Mouse (Mus musculus): ENCODE measurements around the gene Cck.
A peak's percentile ranks its signal among the peaks of the same experiment; 100 is the strongest.

The Cck gene

GRCm38 (mm10) chr9:121495529-121495928 lies at the start of gene Cck:
Cck (minus strand) TSS chr9:121495694.
- DNase-seq (ENCODE audit: low spot score) = no peak

- no peak for DNase-seq (ENCODE audit: low spot score)
Observed at GRCm38 (mm10) chr9:121541530-121541929, 46.0 kb upstream of the Cck start.

- no peak for DNase-seq (ENCODE audit: low spot score)
Observed at GRCm38 (mm10) chr9:121532626-121533025, 37.1 kb upstream of the Cck start.

- DNase-seq (ENCODE audit: low spot score) = no peak
Observed at GRCm38 (mm10) chr9:121528605-121529357, 33.3 kb upstream of the Cck start.

- DNase-seq (ENCODE audit: low spot score) = no peak
Observed at GRCm38 (mm10) chr9:121526171-121526570, 30.7 kb upstream of the Cck start.

GRCm38 (mm10) chr9:121520047-121520446 lies 24.6 kb upstream of the Cck start:
- DNase-seq (ENCODE audit: low spot score) = no peak

GRCm38 (mm10) chr9:121514462-121514861 lies 19.0 kb upstream of the Cck start:
- DNase-seq (ENCODE audit: low spot score) = no peak

- no peak for DNase-seq (ENCODE audit: low spot score)
Observed at GRCm38 (mm10) chr9:121511911-121512310, 16.4 kb upstream of the Cck start.

- DNase-seq (ENCODE audit: low spot score) = no peak
Observed at GRCm38 (mm10) chr9:121506478-121507180, 11.1 kb upstream of the Cck start.

GRCm38 (mm10) chr9:121505346-121505745 lies 9.9 kb upstream of the Cck start:
- DNase-seq (ENCODE audit: low spot score) = no peak

- no peak for DNase-seq (ENCODE audit: low spot score)
Observed at GRCm38 (mm10) chr9:121496102-121496501, 608 bp upstream of the Cck start.

GRCm38 (mm10) chr9:121494006-121494767 lies 1.3 kb downstream of the Cck start:
- no peak for DNase-seq (ENCODE audit: low spot score)

GRCm38 (mm10) chr9:121491592-121492240 lies 3.8 kb downstream of the Cck start:
- peak; percentile 83 for DNase-seq (ENCODE audit: low spot score)

- no peak for DNase-seq (ENCODE audit: low spot score)
Observed at GRCm38 (mm10) chr9:121487216-121487615, 8.3 kb downstream of the Cck start.

- peak; percentile 35 for DNase-seq (ENCODE audit: low spot score)
Observed at GRCm38 (mm10) chr9:121479453-121479852, 16.0 kb downstream of the Cck start.

GRCm38 (mm10) chr9:121477305-121477911 lies 18.1 kb downstream of the Cck start:
- DNase-seq (ENCODE audit: low spot score) = peak; percentile 44

GRCm38 (mm10) chr9:121475488-121476452 lies 19.7 kb downstream of the Cck start:
- no peak for DNase-seq (ENCODE audit: low spot score)

GRCm38 (mm10) chr9:121474771-121475170 lies 20.7 kb downstream of the Cck start:
- no peak for DNase-seq (ENCODE audit: low spot score)

GRCm38 (mm10) chr9:121469711-121470110 lies 25.8 kb downstream of the Cck start:
- DNase-seq (ENCODE audit: low spot score) = no peak

- no peak for DNase-seq (ENCODE audit: low spot score)
Observed at GRCm38 (mm10) chr9:121467460-121467859, 28.0 kb downstream of the Cck start.

- DNase-seq (ENCODE audit: low spot score) = no peak
Observed at GRCm38 (mm10) chr9:121460527-121460926, 35.0 kb downstream of the Cck start.
